Mouse (Mus musculus): Measurements from ENCODE around the gene Rps27rt.

The Rps27rt gene

GRCm38 (mm10) chr9:114985741-114986140 lies 3.2 kb upstream of the Rps27rt start:
- 93% methylated on average over 5 of the region's 5 CpGs for WGBS

- WGBS, result 41% methylated on average over 6 of the region's 6 CpGs
Measured at GRCm38 (mm10) chr9:114979969-114980368, 2.6 kb downstream of the Rps27rt start.

DNA sequence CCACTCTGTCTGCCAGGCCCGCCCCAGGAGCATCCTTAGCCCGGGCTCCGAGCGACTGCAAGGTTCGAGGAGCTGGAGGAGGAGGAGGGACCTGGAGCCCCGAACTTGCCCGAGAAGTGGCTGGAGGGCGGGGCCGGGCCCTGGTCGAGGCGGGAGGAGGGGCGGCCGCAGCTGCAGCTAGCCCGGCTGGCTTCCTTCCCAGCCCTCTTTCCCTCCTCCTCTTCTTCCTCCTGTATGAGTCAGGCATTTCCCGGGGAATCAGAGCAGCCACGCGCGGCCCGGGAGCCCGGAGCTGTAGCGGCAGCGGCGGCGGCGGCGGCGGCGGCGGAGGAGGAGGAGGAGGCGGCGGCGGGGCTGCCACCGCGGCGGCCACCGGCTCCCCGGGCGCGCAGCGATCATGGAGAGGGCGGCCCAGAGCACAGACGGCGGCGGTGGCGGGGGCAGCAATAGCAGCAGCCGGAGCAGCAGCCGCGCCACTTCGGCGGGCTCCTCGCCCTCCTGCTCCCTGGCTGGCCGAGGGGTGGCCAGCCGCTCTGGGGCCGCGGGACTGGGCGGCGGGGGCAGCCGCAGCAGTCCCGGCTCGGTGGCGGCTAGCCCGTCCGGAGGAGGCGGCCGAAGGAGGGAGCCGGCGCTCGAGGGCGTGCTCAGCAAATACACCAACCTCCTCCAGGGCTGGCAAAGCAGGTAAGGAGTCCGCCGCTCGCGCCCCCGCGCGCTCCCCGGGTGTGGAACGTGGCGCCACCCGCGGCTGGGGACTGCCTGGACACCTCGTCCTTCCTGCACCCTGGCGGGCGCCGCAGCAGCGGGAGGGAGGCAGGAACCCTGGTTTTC lies 4.0 kb downstream of the Rps27rt start, which contains the start of gene Osbpl10:
Osbpl10 (plus strand) TSS at position 289 of the 831 bp plus-strand sequence.
- WGBS, result 1% methylated on average over 77 of the region's 86 CpGs

GRCm38 (mm10) chr9:114977461-114978280 lies 4.9 kb downstream of the Rps27rt start:
- WGBS, result 12% methylated on average over 31 of the region's 31 CpGs

DNA sequence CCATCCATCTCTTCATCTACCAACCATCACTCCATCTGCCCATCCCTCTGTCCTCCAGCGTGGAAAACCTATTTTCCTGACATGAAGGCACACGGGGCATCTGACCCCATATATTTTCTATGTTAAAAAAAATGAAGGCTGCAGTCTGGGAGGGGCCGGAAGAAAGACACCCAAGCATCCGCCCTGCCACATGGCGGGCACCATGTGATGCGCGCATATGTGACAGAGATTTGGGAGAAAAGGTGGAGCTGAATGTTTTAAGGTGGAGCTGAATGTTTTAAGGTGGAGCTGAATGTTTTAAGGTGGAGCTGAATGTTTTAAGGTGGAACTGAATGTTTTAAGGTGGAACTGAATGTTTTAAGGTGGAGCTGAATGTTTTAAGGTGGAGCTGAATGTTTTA lies 16.3 kb downstream of the Rps27rt start:
- 71% methylated on average over 7 of the region's 7 CpGs for WGBS

GRCm38 (mm10) chr9:114964093-114964492 lies 18.4 kb downstream of the Rps27rt start:
- 28% methylated on average over 3 of the region's 3 CpGs for WGBS

- 71% methylated on average over 6 of the region's 6 CpGs for WGBS
Measured at GRCm38 (mm10) chr9:114960844-114961243, 21.7 kb downstream of the Rps27rt start.

DNA sequence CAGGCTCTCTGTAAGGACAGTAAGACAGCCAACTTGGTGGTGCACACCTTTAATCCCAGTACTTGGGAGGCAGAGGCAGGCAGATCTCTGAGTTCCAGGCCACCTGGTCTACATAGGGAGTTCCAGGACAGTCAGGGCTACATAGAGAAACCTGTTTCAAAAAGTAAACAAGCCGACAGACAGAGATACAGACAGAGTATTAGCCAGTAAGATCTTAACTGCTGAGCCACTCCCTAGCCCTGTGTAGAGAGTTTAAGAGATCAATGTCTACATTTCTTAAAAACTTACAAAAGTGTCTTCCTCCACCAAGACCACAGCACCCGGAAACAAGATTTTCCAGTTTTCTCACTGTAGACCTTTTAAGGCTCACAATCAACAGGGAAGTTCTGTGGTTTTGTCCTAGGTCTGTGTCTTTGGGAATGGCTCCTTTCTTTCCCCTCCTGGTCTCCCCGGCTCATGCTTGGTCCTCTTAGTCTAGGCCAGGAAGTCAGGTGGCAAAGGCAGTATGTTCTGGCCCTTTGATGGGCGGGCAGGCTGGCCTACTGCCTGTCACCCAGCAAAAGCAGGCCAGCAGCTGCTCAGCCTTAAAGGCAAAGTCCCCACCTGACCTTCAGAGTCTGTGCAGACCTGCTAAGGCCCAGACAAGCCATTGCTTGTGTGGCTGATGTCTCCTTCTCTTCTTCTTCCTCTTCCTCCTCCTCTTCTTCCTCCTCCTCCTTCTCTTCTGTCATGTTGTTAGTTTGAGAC lies 22.3 kb downstream of the Rps27rt start:
- 75% methylated on average over 4 of the region's 4 CpGs for WGBS

GRCm38 (mm10) chr9:114956945-114957344 lies 25.6 kb downstream of the Rps27rt start:
- 44% methylated on average over 5 of the region's 5 CpGs for WGBS

DNA sequence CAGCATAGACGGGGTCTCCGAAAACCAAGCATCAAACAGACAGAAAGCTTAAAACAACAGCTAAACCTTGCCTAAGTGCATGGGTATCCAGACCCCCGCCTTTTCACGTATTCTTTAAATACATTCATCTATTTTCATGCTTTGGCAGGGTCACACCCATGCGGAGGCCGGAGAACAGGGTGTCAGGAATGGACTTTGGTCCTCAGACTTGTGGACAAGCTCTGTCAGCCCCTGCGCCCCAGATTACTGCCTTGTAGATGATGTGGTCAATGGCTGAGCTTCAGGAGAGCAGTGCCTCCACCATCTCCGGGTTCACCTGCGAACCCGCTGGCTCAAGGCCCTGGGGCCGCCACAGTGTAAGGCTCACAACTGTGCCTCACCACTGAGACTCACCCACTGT lies 27.2 kb downstream of the Rps27rt start:
- 95% methylated on average over 11 of the region's 11 CpGs for WGBS

- WGBS, result 55% methylated on average over 1 of the region's 1 CpGs
Measured at GRCm38 (mm10) chr9:114952866-114953265, 29.7 kb downstream of the Rps27rt start.

GRCm38 (mm10) chr9:114948395-114948794 lies 34.1 kb downstream of the Rps27rt start:
- 30% methylated on average over 5 of the region's 5 CpGs for WGBS

DNA sequence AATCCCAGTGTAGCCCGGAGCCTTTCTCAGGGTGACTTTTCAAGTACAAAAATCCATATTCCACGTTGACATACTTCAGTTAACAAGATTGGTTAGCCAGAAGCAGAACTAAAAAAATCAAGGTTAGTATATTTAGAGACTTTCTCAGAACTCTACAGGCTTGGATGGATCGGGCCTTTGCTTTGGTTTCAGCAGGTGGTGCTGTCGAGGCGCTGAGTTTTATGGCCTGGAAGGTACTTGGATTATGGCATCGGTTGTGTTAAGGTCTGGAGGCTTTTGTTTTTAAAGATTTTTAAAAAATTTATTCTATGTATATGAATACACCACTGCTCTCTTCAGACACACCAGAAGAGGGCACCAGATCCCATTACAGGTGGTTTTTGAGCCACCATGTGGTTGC lies 37.0 kb downstream of the Rps27rt start:
- WGBS, result 85% methylated on average over 6 of the region's 6 CpGs

GRCm38 (mm10) chr9:114944642-114945041 lies 37.9 kb downstream of the Rps27rt start:
- WGBS, result 94% methylated on average over 3 of the region's 3 CpGs

DNA sequence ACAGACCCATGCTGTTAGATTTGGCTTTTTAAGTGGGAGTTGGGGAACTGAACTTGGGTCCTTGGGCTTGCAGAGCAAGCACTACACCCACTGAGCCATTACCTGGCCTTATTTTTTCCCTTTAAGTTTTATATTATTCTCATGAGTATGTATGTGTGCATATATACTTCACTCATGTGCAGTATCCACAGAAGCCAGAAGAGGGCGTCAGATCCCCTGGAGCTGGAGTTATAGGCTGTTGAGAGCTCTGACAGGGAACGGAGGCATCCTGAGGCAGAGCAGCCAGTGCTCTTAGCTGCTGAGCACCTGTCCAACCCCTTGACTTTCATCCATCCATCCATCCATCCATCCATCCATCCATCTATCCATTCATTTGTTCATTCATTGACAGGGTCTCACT lies 45.9 kb downstream of the Rps27rt start:
- WGBS, result 78% methylated on average over 2 of the region's 2 CpGs

- 90% methylated on average over 4 of the region's 4 CpGs for WGBS
Measured at GRCm38 (mm10) chr9:114935321-114935720, 47.2 kb downstream of the Rps27rt start.

- 56% methylated on average over 11 of the region's 11 CpGs for WGBS
Measured at GRCm38 (mm10) chr9:114934231-114934630, 48.3 kb downstream of the Rps27rt start.

GRCm38 (mm10) chr9:114933723-114934171 lies 48.8 kb downstream of the Rps27rt start, which contains the start of gene Gpd1l:
TSS of gene Gpd1l (minus strand) at chr9:114933987.
- under 1% methylated on average over 30 of the region's 30 CpGs for WGBS

- WGBS, result 1% methylated on average over 50 of the region's 50 CpGs
Measured at GRCm38 (mm10) chr9:114933037-114933722, 49.4 kb downstream of the Rps27rt start.

DNA sequence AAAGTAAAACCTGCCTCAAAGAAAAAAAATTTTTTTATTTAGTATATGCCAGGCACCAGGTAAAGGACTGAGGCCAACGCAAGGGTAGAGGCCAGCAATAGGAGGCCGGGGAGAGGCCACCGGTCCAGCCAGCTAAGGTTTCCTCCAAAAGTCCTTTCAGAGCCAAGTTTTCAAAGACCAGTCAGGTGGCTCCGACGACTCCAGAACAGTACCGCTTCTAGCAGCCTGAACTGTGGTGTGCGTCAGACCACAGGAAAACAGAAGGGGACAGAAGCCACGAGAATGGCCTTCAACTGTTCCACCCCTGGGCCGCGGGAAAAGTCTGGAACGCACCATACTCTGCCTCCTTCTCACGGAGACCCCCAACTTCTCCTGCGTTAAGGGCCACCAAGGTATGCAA lies 49.9 kb downstream of the Rps27rt start:
- WGBS, result 19% methylated on average over 13 of the region's 13 CpGs
